Mouse (Mus musculus): ENCODE results near the gene Arhgap28. TPM values are rescaled to one million over a fixed set of nuclear protein-coding genes. Genes with fewer than 3 reads are reported as not detected.

The Arhgap28 gene
- total and polyA plus RNA-seq, 2 experiments from 2014 or later, result 3.6 to 8.6 TPM

DNA sequence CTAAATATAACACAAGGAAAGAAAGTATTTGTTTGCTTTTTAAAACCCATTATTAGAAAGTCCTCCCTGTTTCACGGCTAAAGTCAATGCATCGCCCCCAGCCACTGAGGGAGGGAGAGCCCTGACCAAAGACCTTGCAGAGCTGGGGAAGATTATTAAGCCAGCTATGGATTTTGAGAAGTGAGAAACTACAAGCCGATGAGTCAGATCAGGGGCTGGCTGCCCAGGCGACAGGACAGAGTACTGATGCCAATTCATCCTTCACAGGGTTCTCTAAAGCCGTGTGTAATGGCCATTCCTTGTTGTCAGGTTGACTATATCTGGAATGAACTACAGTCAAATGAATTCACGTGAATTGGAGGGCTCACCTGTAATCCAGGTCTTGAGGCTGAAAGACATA, 62.9 kb downstream of the Arhgap28 start:
- H3K4me3 ChIP-seq (ENCODE audit: low read depth, low read length), result no peak overlapping the region
- no peak for ATAC-seq

DNA sequence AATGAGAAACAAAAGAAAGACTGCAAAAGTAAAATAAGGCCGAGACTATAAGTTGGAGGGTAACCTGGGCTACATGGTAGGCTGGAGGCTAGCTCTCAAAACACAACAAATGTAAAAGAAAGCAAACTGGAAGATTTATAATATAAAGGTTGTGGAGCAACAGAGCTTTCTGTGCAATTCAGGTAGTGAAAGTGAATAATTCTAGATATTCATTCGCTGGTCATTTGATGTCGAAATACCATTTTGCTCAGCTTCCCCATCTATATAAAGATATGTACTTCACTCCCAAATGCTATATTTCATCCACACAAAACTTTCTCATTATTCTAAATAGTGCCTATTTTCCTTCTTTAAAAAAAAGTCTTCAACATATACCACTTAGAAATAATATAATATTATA, 66.9 kb downstream of the Arhgap28 start:
- Histone ChIP-seq H3K4me3 (ENCODE audit: low read depth, low read length) (no peak overlapping the region), H3K4me1 (ENCODE audit: insufficient read depth) (no peaks in the 10 kb centered on the region), H3K4me2 (ENCODE audit: low read depth) (no peak overlapping the region), H3K27ac (ENCODE audit: low read depth, low read length) (no peak overlapping the region), H3K36me3 (ENCODE audit: insufficient read depth) (no peaks in the 10 kb centered on the region), H3K9ac (no peak overlapping the region), H3K9me3 (ENCODE audit: low read length) (no peaks in the 10 kb centered on the region), H3K27me3 (ENCODE audit: insufficient read depth, low read length) (no peaks in the 10 kb centered on the region)
- no peak for TF ChIP-seq CTCF (IDR thresholded peaks at IDR 0.05; ENCODE audit: low read depth)
- ATAC-seq (no peak), DNase-seq (no peak)
- 96% methylated on average over 3 of the region's 3 CpGs for WGBS

More for the DNA sequence above, 62.9 kb downstream of the Arhgap28 start:
- TF ChIP-seq CTCF (IDR thresholded peaks at IDR 0.05; ENCODE audit: low read depth), result no peak
- no peaks in the 10 kb centered on the region for H3K27me3 ChIP-seq (ENCODE audit: insufficient read depth, low read length)
- DNase-seq, result no peak
- no peak overlapping the region for H3K4me2 ChIP-seq (ENCODE audit: low read depth)
- H3K27ac ChIP-seq (ENCODE audit: low read depth, low read length), result no peak overlapping the region
- H3K9ac ChIP-seq, result no peak overlapping the region
- H3K9me3 ChIP-seq (ENCODE audit: low read length), result no peaks in the 10 kb centered on the region
- no peaks in the 10 kb centered on the region for H3K36me3 ChIP-seq (ENCODE audit: insufficient read depth)
- no peaks in the 10 kb centered on the region for H3K4me1 ChIP-seq (ENCODE audit: insufficient read depth)
- 94% methylated on average over 6 of the region's 6 CpGs for WGBS

DNA sequence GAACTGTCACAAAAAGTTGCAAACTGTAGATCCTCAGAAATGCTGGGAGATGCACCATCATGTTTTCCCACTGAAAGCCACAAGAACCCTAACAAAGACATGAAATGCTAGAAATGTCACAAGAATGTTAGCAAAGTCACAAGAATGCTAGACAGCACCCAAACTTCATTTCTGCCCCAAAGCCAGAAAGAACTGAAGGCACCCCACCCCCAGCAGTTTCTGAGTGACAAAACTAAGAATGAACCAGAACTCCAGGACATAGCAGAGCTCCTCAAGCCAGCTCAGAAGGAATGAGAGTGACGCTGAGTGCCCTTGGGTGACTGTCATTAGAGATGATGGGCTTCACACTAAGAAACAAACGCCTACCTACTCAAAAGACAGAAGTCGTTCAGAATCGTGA, 68.4 kb downstream of the Arhgap28 start:
- Histone ChIP-seq H3K9ac (no peak overlapping the region), H3K9me3 (ENCODE audit: low read length) (no peaks in the 10 kb centered on the region), H3K27ac (ENCODE audit: low read depth, low read length) (no peak overlapping the region), H3K4me3 (ENCODE audit: low read depth, low read length) (no peak overlapping the region), H3K36me3 (ENCODE audit: insufficient read depth) (no peaks in the 10 kb centered on the region), H3K4me1 (ENCODE audit: insufficient read depth) (no peaks in the 10 kb centered on the region), H3K4me2 (ENCODE audit: low read depth) (no peak overlapping the region), H3K27me3 (ENCODE audit: insufficient read depth, low read length) (no peaks in the 10 kb centered on the region)
- WGBS, result 65% methylated on average over 4 of the region's 4 CpGs
- DNase-seq, result no peak
- TF ChIP-seq CTCF (IDR thresholded peaks at IDR 0.05; ENCODE audit: low read depth), result no peak
- ATAC-seq, result no peak

DNA sequence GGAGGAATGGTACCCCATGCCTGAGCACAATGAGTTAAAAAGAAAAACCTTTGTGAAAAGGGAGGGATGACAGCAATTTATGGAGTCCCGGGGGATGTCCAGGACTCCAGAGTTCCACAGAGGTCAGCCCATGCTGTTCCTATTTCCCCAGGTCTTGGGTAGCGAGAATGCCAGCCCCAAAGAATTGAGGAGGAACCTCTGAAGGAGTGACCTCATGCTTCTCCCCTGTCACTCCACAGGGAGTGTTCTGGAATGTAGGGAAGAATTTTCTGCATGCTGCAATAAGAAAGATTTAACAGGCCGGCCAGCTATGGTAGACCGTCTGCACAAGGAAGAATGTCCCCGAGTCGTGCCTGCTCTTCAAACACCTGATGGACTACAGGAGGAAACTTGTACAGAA, 72.5 kb downstream of the Arhgap28 start:
- H3K4me2 ChIP-seq (ENCODE audit: low read depth), result no peak overlapping the region
- H3K27ac ChIP-seq (ENCODE audit: low read depth, low read length), result no peak overlapping the region
- H3K9me3 ChIP-seq (ENCODE audit: low read length), result no peaks in the 10 kb centered on the region
- H3K9ac ChIP-seq, result no peak overlapping the region
- H3K36me3 ChIP-seq (ENCODE audit: insufficient read depth), result no peaks in the 10 kb centered on the region
- TF ChIP-seq CTCF (IDR thresholded peaks at IDR 0.05; ENCODE audit: low read depth), result no peak
- DNase-seq (no peak), ATAC-seq (no peak)
- H3K4me1 ChIP-seq (ENCODE audit: insufficient read depth), result no peaks in the 10 kb centered on the region
- H3K4me3 ChIP-seq (ENCODE audit: low read depth, low read length), result no peak overlapping the region
- WGBS, result 85% methylated on average over 6 of the region's 6 CpGs
- no peaks in the 10 kb centered on the region for H3K27me3 ChIP-seq (ENCODE audit: insufficient read depth, low read length)

DNA sequence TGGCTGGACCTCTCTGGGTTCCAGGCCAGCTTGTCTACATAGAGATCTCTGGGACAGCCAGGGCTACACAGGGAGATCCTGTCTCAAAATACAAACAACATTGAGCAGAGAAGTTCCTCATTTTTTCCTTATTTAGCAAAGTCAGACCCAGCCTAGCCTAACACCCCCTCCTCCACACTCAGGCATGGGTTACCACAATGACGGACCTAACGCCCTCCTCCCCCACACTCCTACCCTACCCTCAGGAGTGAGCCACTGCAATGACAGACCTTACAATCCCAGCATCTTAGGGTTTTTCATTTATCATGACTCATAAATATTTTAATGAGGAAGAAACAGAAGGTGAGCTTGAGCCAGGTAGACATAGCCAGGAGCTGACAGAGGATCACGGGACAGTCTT, 73.0 kb downstream of the Arhgap28 start:
- WGBS, result 91% methylated on average over 3 of the region's 3 CpGs
- H3K4me1 ChIP-seq (ENCODE audit: insufficient read depth), result no peaks in the 10 kb centered on the region
- no peak overlapping the region for H3K9ac ChIP-seq
- H3K27ac ChIP-seq (ENCODE audit: low read depth, low read length), result no peak overlapping the region
- DNase-seq, result no peak
- no peak overlapping the region for H3K4me2 ChIP-seq (ENCODE audit: low read depth)
- ATAC-seq, result no peak
- no peak overlapping the region for H3K4me3 ChIP-seq (ENCODE audit: low read depth, low read length)
- no peak for TF ChIP-seq CTCF (IDR thresholded peaks at IDR 0.05; ENCODE audit: low read depth)
- no peaks in the 10 kb centered on the region for H3K27me3 ChIP-seq (ENCODE audit: insufficient read depth, low read length)
- H3K9me3 ChIP-seq (ENCODE audit: low read length), result no peaks in the 10 kb centered on the region
- no peaks in the 10 kb centered on the region for H3K36me3 ChIP-seq (ENCODE audit: insufficient read depth)

DNA sequence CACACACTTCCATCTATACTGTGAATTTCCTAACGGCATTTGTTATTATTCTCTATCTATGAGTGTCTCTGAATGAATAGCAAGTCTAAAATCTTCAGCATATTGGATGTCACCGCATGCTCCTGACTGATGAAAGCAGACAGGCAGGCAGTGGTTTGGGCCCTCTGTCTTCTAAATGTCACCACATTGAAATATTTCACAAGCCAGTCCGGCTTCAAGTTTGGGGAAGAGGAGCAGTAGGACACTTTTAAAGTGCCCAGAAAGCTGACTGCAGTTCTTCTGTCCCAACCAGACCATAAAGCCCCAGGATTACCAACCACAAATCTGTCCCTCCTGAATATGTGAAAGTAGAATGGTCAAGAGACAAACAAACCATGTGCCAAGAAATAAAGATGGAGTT, 73.5 kb downstream of the Arhgap28 start:
- DNase-seq, result no peak
- no peak overlapping the region for H3K4me3 ChIP-seq (ENCODE audit: low read depth, low read length)

DNA sequence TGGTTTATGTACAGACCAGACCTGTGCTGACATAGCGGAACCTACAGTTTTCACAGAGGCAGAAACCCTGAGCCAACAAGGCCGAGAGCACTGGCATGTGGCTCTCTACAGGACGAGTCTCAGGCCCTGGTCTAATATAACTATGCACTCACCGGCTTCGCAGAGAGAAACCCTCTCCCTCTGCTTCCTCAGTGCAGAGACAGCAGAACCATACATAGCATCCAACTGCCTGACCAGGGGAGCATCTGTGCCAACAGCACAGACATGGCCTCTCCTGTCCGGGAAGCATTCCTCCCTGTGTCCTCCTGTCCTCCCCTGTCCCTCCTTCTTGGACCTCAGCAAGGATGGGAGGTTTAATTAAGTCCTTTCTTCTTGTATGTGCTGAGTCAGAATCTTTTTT, 75.6 kb downstream of the Arhgap28 start:
- 88% methylated on average over 6 of the region's 6 CpGs for WGBS
- no peak for TF ChIP-seq CTCF (IDR thresholded peaks at IDR 0.05; ENCODE audit: low read depth)
- ATAC-seq (no peak), DNase-seq (no peak)
- Histone ChIP-seq H3K36me3 (ENCODE audit: insufficient read depth) (no peaks in the 10 kb centered on the region), H3K9ac (no peak overlapping the region), H3K9me3 (ENCODE audit: low read length) (no peaks in the 10 kb centered on the region), H3K4me1 (ENCODE audit: insufficient read depth) (no peaks in the 10 kb centered on the region), H3K27me3 (ENCODE audit: insufficient read depth, low read length) (no peaks in the 10 kb centered on the region), H3K4me3 (ENCODE audit: low read depth, low read length) (no peak overlapping the region), H3K27ac (ENCODE audit: low read depth, low read length) (no peak overlapping the region), H3K4me2 (ENCODE audit: low read depth) (no peak overlapping the region)

More for the DNA sequence above, 73.5 kb downstream of the Arhgap28 start:
- TF ChIP-seq CTCF (IDR thresholded peaks at IDR 0.05; ENCODE audit: low read depth), result no peak
- no peaks in the 10 kb centered on the region for H3K9me3 ChIP-seq (ENCODE audit: low read length)
- no peak overlapping the region for H3K4me2 ChIP-seq (ENCODE audit: low read depth)
- H3K4me1 ChIP-seq (ENCODE audit: insufficient read depth), result no peaks in the 10 kb centered on the region
- WGBS, result 90% methylated on average over 3 of the region's 3 CpGs
- no peak for ATAC-seq
- H3K27me3 ChIP-seq (ENCODE audit: insufficient read depth, low read length), result no peaks in the 10 kb centered on the region
- H3K9ac ChIP-seq, result no peak overlapping the region
- no peak overlapping the region for H3K27ac ChIP-seq (ENCODE audit: low read depth, low read length)
- no peaks in the 10 kb centered on the region for H3K36me3 ChIP-seq (ENCODE audit: insufficient read depth)

DNA sequence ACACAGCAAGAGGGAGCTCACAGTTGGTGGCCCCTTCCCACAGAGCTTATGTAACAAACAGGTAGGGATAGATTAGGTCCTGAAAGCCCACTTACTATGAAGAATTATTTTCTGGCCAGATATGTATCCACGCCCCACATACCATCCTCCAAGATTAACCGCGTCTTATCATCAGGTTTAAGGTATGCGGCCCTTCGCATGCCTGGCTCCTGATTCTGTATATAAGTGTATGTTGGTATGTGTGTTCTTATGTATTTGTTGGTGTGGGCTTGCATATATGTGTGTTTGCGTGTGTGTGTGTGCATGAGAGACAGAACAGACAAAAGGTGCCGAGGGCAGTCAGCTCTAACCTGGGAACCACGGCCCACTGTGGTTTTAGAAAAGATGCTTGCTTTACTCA, 76.1 kb downstream of the Arhgap28 start:
- Histone ChIP-seq H3K27me3 (ENCODE audit: insufficient read depth, low read length) (no peaks in the 10 kb centered on the region), H3K4me1 (ENCODE audit: insufficient read depth) (no peaks in the 10 kb centered on the region), H3K9me3 (ENCODE audit: low read length) (no peaks in the 10 kb centered on the region), H3K36me3 (ENCODE audit: insufficient read depth) (no peaks in the 10 kb centered on the region), H3K9ac (no peak overlapping the region), H3K27ac (ENCODE audit: low read depth, low read length) (no peak overlapping the region), H3K4me2 (ENCODE audit: low read depth) (no peak overlapping the region), H3K4me3 (ENCODE audit: low read depth, low read length) (no peak overlapping the region)
- WGBS, result 96% methylated on average over 8 of the region's 8 CpGs
- TF ChIP-seq CTCF (IDR thresholded peaks at IDR 0.05; ENCODE audit: low read depth), result no peak
- ATAC-seq (no peak), DNase-seq (no peak)

All from forebrain, postnatal 0 days (tissue).